Mouse (Mus musculus) CD4-positive helper T cell, adult 2 months (primary cell): ENCODE measurements around the gene Slc35a1.

Experiments
- DNase-seq: peaks from one replicate; pipeline ENCODE4 v3.0.0-alpha.2; 2012; ENCODE audit warnings: low read depth, missing footprints, low spot score

The Slc35a1 gene

GRCm38 (mm10) chr4:34653179-34653578 is 34.1 kb downstream of the Slc35a1 start:
- no peak for DNase-seq

- DNase-seq = no peak
Observed at GRCm38 (mm10) chr4:34644779-34645178, 42.5 kb downstream of the Slc35a1 start.

GRCm38 (mm10) chr4:34640731-34641130 is 46.5 kb downstream of the Slc35a1 start:
- DNase-seq = no peak

- no peak for DNase-seq
Observed at GRCm38 (mm10) chr4:34639745-34640364, 47.4 kb downstream of the Slc35a1 start.

GRCm38 (mm10) chr4:34637851-34638250 is 49.4 kb downstream of the Slc35a1 start:
- DNase-seq = no peak

- DNase-seq = no peak
Observed at GRCm38 (mm10) chr4:34637386-34637785, 49.9 kb downstream of the Slc35a1 start.

- DNase-seq = no peak
Observed at GRCm38 (mm10) chr4:34636036-34636435, 51.2 kb downstream of the Slc35a1 start.

GRCm38 (mm10) chr4:34634129-34634528 is 53.1 kb downstream of the Slc35a1 start:
- DNase-seq = no peak

- no peak for DNase-seq
Observed at GRCm38 (mm10) chr4:34629956-34630355, 57.3 kb downstream of the Slc35a1 start.

GRCm38 (mm10) chr4:34626401-34626800 is 60.8 kb downstream of the Slc35a1 start:
- DNase-seq = no peak

- no peak for DNase-seq
Observed at GRCm38 (mm10) chr4:34625556-34625955, 61.7 kb downstream of the Slc35a1 start.

GRCm38 (mm10) chr4:34616146-34616545 is 71.1 kb downstream of the Slc35a1 start:
- DNase-seq = no peak

- DNase-seq = peak; percentile 36
Observed at GRCm38 (mm10) chr4:34615303-34615702, 71.9 kb downstream of the Slc35a1 start.

- peak; percentile 94 for DNase-seq
Observed at GRCm38 (mm10) chr4:34614630-34615094, 72.6 kb downstream of the Slc35a1 start, which contains the start of the genes Orc3 and Rars2. Gene Orc3 (minus strand): TSS chr4:34614944. Gene Rars2 (plus strand): TSS chr4:34614957.

GRCm38 (mm10) chr4:34613571-34614145 is 73.6 kb downstream of the Slc35a1 start:
- DNase-seq = no peak
